Mouse (Mus musculus) megakaryocyte, embryonic 14.5 days (primary cell): ENCODE data around the gene Adssl1. TPM values are rescaled to one million over a fixed set of nuclear protein-coding genes. Genes with fewer than 3 reads are reported as not detected.
A peak's percentile ranks its signal among the peaks of the same experiment; 100 is the strongest.

Source experiments
- H3K27me3 ChIP-seq: replicated peaks from 2 replicates; pipeline ENCODE3; 2012; ENCODE audit warnings: inconsistent platforms
- H3K36me3 ChIP-seq: replicated peaks from 2 replicates; pipeline ENCODE3; 2012; ENCODE audit warnings: low read length, inconsistent platforms, mixed read lengths
- H3K4me1 ChIP-seq: 2 replicates; pipeline ENCODE4 v1.6.1; 2012; ENCODE audit warnings: inconsistent platforms
- H3K4me3 ChIP-seq: replicated peaks from 2 replicates; pipeline ENCODE3; 2012; ENCODE audit warnings: moderate library complexity, mild to moderate bottlenecking, inconsistent platforms
- H3K9me3 ChIP-seq: 2 replicates; pipeline ENCODE4 v1.6.1; 2012; ENCODE audit warnings: inconsistent platforms
- FLI1 ChIP-seq: IDR thresholded peaks from 2 replicates; pipeline ENCODE4 v1.6.1; 2012; ENCODE audit warnings: low read length, inconsistent platforms, mixed read lengths
- GATA1 ChIP-seq: IDR thresholded peaks from 3 replicates; pipeline ENCODE4 v1.6.1; 2012; ENCODE audit warnings: mixed read lengths, low read length, inconsistent platforms, borderline replicate concordance
- polyA plus RNA-seq: library from polyadenylated mRNA; stranded (reverse); fragments of >175 nt; gene quantifications from 2 replicates; pipeline ENCODE4 v1.2.3, GENCODE M21; 2012; ENCODE audit warnings: low replicate concordance; ENCODE audit not compliant: insufficient read depth

The Adssl1 gene
- polyA plus RNA-seq, 1 experiment, result 38.2 TPM

- H3K27me3 ChIP-seq, result peaks cover 26% of the 10 kb centered on the region
- peaks cover 9% of the 10 kb centered on the region for H3K36me3 ChIP-seq
- H3K9me3 ChIP-seq, result no peaks in the 10 kb centered on the region
- peaks cover 73% of the 10 kb centered on the region for H3K4me1 ChIP-seq
- TF ChIP-seq GATA1, result no peak
- TF ChIP-seq FLI1, result no peak
- no peak overlapping the region for H3K4me3 ChIP-seq
These were observed 11.0 kb downstream of the Adssl1 start for GRCm38 (mm10) chr12:112630796-112631195.

- Histone ChIP-seq H3K36me3 (peaks cover 14% of the 10 kb centered on the region), H3K4me3 (peak overlapping the region; percentile 23), H3K27me3 (peaks cover 31% of the 10 kb centered on the region), H3K9me3 (no peaks in the 10 kb centered on the region), H3K4me1 (peaks cover 72% of the 10 kb centered on the region)
- no peak for TF ChIP-seq GATA1
- TF ChIP-seq FLI1, result no peak
These were observed 11.6 kb downstream of the Adssl1 start for GRCm38 (mm10) chr12:112631472-112631871.

GRCm38 (mm10) chr12:112632084-112632777 is 12.4 kb downstream of the Adssl1 start:
- Histone ChIP-seq H3K36me3 (peaks cover 20% of the 10 kb centered on the region), H3K4me1 (peaks cover 65% of the 10 kb centered on the region), H3K27me3 (peaks cover 39% of the 10 kb centered on the region), H3K4me3 (peak overlapping the region; percentile 65), H3K9me3 (no peaks in the 10 kb centered on the region)
- no peak for TF ChIP-seq GATA1
- TF ChIP-seq FLI1, result no peak

- H3K27me3 ChIP-seq, result peaks cover 41% of the 10 kb centered on the region
- no peak for TF ChIP-seq FLI1
- no peak for TF ChIP-seq GATA1
- H3K4me3 ChIP-seq, result no peak overlapping the region
- peaks cover 21% of the 10 kb centered on the region for H3K36me3 ChIP-seq
- H3K4me1 ChIP-seq, result peaks cover 59% of the 10 kb centered on the region
- H3K9me3 ChIP-seq, result no peaks in the 10 kb centered on the region
These were observed 13.1 kb downstream of the Adssl1 start for GRCm38 (mm10) chr12:112632907-112633306.

- Histone ChIP-seq H3K4me1 (peaks cover 51% of the 10 kb centered on the region), H3K27me3 (peaks cover 45% of the 10 kb centered on the region), H3K4me3 (peak overlapping the region; percentile 34), H3K9me3 (no peaks in the 10 kb centered on the region), H3K36me3 (peaks cover 22% of the 10 kb centered on the region)
- TF ChIP-seq GATA1 (no peak), FLI1 (no peak)
These were observed 13.8 kb downstream of the Adssl1 start for GRCm38 (mm10) chr12:112633686-112634085.

- Histone ChIP-seq H3K4me1 (peaks cover 17% of the 10 kb centered on the region), H3K4me3 (no peak overlapping the region), H3K36me3 (peaks cover 40% of the 10 kb centered on the region), H3K27me3 (peaks cover 25% of the 10 kb centered on the region), H3K9me3 (no peaks in the 10 kb centered on the region)
- TF ChIP-seq GATA1, result no peak
- no peak for TF ChIP-seq FLI1
These were observed 19.7 kb downstream of the Adssl1 start for GRCm38 (mm10) chr12:112639526-112639925.

- peaks cover 43% of the 10 kb centered on the region for H3K4me1 ChIP-seq
- H3K27me3 ChIP-seq, result peaks cover 3% of the 10 kb centered on the region
- TF ChIP-seq FLI1, result no peak
- no peak overlapping the region for H3K4me3 ChIP-seq
- H3K36me3 ChIP-seq, result peaks cover 38% of the 10 kb centered on the region
- H3K9me3 ChIP-seq, result no peaks in the 10 kb centered on the region
These were observed 23.3 kb downstream of the Adssl1 start for GRCm38 (mm10) chr12:112643126-112643525.

- peaks cover 55% of the 10 kb centered on the region for H3K4me1 ChIP-seq
- peak within 1 kb of the TSS; percentile 97 for H3K4me3 ChIP-seq
- no peaks in the 10 kb centered on the region for H3K9me3 ChIP-seq
These were observed 24.5 kb downstream of the Adssl1 start, which contains the start of gene Siva1 for GRCm38 (mm10) chr12:112644180-112644854. Gene Siva1 (plus strand): TSS chr12:112644679.

GRCm38 (mm10) chr12:112644855-112645506 is 25.1 kb downstream of the Adssl1 start:
- Histone ChIP-seq H3K4me3 (peak overlapping the region; percentile 97), H3K9me3 (no peaks in the 10 kb centered on the region), H3K36me3 (peaks cover 43% of the 10 kb centered on the region), H3K27me3 (no peaks in the 10 kb centered on the region), H3K4me1 (peaks cover 57% of the 10 kb centered on the region)
- TF ChIP-seq GATA1, result no peak
- no peak for TF ChIP-seq FLI1

More at GRCm38 (mm10) chr12:112644180-112644854, 24.5 kb downstream of the Adssl1 start, which contains the start of gene Siva1:
- Histone ChIP-seq H3K27me3 (no peaks in the 10 kb centered on the region), H3K36me3 (peaks cover 42% of the 10 kb centered on the region)
- TF ChIP-seq GATA1, result no peak
- no peak for TF ChIP-seq FLI1

- H3K9me3 ChIP-seq, result no peaks in the 10 kb centered on the region
- peaks cover 48% of the 10 kb centered on the region for H3K36me3 ChIP-seq
- H3K4me3 ChIP-seq, result peak overlapping the region; percentile 97
- TF ChIP-seq GATA1 (no peak), FLI1 (no peak)
- H3K4me1 ChIP-seq, result peaks cover 57% of the 10 kb centered on the region
- no peaks in the 10 kb centered on the region for H3K27me3 ChIP-seq
These were observed 26.3 kb downstream of the Adssl1 start for GRCm38 (mm10) chr12:112646139-112646538.
